Mouse (Mus musculus) retina, embryonic 14.5 days (tissue): ENCODE data around the gene Smap1.
A peak's percentile ranks its signal among the peaks of the same experiment; 100 is the strongest.

Experiments used
- DNase-seq: peaks from one replicate; pipeline ENCODE4 v3.0.0-alpha.2; 2015; ENCODE audit warnings: low spot score

The Smap1 gene

DNA sequence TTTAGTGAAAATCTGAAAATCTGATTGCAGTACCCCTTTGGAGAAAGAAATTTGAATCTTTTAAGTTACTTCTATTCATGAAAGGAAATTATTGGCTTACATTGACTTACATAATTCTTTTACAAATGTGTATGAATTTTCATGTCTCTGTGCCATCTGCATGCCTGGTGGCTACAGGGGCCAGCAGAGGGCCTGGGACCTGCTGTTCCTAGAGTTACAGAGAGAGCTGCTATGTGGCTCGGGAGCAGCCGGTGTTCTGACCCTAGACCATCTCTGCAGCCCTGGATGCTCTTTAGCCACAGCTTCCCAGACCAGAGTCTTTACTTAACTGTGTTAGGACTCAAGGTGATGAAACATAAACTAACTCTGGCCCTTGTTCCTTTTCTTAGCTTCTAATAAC lies 1.8 kb downstream of the Smap1 start:
- DNase-seq, result peak; percentile 50

DNA sequence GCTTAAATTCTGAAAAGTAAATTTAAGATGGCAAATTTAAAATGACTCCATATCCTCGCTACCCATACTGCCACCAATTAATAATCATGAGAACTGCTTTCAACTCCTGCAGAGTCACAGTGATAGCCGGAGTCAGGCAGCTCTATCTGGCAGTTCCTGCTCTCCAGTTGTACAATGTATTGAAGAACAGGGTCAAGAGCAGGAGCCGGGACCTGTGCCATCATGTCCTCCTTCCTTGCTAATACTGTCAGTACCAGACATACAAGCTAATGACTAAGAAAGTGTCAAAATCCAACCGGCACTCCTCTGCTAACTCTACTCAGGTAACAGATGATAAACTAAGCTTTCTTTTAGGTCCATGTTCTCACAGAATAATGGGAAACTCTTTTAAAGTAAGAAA lies 3.0 kb downstream of the Smap1 start:
- no peak for DNase-seq

DNA sequence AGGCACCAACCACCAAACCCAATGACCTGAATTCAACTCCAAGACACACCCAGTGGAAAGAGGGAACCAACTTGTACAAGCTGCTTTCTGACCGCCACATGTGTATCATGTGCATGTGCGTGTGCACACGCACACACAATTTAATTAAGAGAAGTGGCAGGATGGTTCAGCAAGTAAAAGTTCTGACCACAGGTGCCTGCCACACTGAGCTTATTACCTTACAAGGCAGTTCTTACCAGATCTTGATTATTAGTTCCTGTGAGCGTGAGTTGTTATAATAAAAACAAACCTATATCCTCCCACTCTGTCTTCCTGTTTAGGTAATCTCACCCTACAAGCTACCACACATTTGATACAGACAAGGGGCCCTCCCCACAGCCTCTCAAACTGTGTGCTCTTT lies 6.6 kb downstream of the Smap1 start:
- no peak for DNase-seq

DNA sequence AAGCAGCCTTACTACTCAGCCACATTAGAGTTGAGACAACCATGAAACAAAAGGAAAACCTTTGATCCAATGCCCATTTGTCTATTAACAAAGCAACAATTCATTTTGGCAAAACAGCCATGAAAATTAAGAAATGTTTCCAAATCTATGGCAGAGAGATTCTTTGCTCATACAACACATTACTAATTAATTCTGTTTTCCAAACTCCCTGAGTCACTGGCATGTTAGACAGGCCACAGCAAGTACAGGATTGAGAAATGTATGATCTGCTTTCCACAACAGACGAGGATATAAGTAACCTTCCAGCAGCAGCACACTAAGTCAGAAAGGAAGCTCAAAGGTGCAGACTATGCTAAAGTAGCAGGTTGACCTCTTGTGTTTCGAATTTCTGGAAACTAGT lies 9.1 kb downstream of the Smap1 start:
- DNase-seq, result no peak

DNA sequence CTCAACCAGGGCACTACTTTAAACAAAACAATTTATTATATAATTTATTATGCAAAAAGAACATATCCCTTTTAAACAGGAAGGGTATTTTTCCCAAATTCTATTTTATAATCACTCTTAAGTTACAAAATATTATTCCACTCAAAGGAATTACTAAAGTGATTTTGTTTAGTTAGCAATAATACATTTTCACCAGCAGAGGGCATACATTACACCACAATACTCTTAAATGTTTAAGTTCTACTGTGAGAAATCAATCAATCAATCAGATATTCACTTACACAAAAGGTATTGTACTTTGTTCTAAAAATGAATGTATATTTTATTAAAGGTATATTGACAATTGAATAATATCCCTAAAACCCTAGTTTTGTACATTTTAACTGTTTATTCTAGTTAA lies 16.0 kb downstream of the Smap1 start:
- DNase-seq, result peak; percentile 61

DNA sequence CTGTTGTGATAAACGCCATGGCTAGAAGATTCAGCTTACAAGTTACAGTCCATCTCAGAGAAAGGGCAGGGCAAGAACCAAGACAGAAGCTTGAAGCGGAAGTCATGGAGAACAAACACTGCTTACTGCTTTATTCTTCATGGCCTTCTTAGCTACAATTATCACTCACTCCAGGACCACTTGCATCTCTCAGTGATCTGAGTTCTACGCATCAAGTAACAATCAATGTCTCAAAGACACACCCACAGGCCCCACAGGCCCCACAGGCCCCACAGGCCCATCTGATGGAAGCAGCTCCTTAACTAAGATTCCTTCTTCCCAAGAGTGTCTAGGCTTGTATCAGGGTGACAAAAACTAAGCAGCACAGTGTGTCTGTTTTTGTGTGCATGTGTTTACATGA lies 18.8 kb downstream of the Smap1 start:
- DNase-seq, result no peak

DNA sequence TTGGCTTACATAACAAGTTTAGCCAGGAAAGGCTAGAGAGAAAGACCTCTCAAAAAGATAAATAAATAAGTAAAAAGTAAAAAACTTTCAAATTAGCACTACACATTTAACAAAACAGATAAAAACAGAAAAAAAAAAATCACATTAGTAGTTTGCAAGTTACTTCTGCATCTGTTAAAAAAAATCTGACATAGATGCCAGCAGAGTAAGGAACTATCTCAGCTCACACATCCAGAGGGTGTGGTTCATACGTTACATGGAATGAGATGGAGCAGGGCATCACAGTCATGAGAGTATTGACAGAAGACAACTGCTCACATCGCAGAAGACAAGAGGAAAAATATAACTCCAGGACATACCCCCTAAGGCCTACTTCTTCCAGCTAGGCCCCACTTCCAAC lies 19.4 kb downstream of the Smap1 start:
- DNase-seq, result no peak

DNA sequence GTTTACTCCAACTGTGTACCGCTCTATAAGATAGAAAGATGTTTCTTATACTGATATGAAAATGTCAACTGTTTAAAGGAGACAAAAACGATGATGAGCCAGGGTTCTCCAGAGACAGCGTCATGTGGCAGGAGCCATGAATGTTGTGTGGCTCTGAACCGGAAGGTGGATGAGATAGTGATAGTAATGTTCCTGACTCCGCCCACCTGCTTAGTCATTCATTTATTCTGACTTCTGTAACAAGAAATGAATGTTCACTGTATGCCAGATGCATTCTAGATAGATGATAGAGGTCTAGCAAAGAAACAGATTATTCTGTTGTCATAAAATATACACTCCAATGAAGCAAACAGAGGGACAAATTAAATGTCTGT lies 22.5 kb downstream of the Smap1 start:
- DNase-seq, result no peak

DNA sequence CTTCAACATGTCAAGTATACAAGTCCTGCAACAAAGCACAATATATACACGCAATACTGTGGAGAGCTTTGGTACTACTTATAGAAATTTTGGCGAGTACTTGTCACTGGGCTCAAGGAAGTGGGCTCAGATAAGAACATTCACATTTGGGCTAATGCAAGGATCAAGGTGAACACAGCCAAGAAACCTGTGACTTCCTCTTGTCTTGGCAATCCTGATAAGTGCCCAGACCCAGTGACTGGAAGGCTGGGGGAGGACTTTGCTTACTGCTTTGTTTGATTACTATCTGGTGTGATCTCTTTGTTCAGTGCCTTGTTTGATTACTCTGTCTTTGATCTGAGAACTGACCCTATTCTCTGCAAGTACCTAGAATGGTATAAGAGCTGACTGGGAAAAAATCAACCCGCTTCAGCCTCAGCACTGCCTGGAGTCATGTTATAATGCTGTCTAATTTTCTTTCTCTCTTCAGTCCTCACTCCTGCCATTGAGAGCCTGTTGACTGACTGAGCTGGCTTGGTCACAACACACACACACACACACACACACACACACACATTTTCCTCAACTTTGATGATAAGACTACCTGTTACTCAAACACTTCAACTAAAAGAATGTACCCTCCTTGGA lies 23.0 kb downstream of the Smap1 start:
- no peak for DNase-seq

DNA sequence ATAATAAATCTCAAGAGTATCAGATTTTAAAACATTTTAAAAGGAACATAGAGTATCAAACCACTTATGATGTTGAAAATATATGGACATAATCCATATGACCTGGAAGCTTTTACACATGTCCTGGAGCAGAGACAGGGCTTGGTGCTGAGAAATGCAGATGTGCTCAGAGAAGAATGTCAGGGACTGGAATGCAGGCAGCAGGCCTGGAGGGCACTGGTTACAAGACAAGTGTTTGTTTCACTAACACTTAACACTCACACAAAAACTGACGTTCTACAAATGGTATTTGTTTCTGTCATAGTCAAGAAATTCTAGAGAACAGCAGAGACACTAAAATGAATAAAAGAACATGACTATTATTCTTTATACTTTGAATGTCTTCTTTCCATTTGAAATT lies 30.0 kb downstream of the Smap1 start:
- DNase-seq, result no peak

DNA sequence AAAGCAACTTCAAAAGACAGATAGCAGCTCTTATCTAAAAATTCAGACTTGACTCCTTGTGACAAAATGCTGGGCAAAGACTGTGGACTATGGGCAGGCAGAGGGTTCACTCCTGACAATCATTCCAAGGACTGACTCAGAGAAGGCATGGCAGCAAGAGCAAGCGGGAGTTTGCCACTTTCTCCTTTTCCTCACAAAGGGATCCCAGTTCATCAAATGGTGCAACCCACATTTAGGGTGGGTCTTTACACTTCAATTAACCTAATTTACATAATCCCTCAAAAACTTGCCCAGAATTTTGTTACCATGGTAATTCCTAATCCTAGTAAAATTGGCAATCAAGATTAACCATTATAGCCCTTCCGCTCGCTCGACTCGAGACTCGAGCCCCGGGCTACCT lies 37.2 kb downstream of the Smap1 start:
- no peak for DNase-seq

DNA sequence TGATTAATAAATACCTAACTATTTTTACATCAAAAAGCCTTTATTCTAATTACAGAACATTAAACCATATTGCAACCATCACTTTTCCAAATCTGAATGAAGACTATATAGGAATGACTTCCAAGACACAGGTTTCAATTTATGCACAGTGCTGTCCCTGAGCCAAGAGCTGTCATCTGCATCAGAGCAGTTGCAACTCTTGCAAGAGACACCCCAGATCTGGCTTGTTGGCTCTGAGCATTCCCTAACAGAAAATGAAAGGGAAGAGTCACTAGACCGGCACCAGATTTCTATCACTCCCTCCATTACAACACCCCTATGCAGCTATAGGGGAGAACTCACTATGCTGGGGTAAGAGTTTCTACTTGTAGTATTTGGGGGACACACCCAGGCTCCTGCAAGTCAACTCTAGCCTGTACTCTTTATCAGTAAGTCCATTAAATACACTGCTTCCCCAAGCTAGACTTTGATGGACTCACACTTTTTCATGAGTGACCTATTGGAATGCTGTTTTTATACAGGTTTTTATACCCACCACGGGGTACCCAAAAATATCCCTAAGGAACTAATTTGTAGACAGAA lies 37.9 kb downstream of the Smap1 start:
- no peak for DNase-seq

DNA sequence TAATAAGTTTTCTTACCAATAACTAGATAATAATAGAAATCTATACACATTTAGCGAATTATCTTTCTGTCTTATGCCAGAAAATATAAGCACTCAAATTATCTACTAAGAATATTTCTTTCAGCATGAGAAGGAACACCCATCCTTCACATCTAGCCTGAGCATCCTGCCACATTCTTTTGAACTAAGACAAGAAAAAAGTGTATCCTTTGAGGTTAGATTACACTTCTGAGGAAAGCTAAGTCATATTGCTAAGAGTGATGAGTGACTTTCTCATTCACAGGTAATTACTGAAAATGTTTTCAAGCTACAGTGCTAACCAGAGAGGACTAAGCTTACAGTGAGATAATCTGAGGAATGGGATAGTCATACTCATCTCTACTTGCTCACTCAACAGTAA lies 39.4 kb downstream of the Smap1 start:
- DNase-seq, result no peak

DNA sequence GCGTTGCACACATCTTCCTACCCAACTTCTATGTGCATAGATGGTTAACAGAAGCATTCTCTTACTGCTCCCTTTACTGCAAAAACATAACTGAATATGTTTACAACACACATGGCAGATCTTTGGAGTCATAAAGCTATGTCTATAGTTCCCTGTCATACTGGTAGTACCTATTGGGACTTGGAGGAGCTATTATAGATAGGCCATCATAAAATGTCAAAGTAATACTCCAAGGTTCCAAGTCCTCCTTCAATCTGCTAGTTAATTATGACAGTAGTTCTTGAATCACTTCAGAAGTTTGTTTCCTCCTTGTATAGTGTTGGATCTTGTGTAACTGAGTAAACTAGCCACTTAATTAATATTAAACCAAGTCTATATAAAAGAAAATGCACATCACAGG lies 49.9 kb downstream of the Smap1 start:
- DNase-seq, result no peak

DNA sequence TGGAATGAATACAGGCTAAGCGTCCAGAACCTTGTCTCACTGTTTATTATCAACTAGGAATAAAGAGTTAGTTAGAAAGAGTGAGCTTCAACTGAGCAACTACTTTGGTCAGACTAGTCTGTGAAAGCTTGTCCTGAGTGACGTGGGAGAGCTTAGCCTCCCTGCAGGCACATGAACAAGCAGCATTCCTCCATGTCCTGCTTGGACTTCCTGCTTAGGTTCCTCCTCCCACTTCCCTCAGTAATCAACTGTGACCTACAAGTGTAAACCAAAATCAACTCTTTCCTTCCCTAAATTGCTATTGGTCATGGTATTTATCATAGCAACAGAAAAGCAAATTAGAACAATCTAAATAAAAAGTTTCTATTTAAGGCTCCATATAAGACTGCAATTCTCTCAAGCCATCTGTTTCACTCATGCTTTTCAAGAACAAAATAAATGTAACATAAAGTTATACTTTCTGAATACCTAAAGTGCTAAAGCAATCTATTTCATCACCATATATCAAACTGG lies 54.7 kb downstream of the Smap1 start:
- DNase-seq, result no peak

DNA sequence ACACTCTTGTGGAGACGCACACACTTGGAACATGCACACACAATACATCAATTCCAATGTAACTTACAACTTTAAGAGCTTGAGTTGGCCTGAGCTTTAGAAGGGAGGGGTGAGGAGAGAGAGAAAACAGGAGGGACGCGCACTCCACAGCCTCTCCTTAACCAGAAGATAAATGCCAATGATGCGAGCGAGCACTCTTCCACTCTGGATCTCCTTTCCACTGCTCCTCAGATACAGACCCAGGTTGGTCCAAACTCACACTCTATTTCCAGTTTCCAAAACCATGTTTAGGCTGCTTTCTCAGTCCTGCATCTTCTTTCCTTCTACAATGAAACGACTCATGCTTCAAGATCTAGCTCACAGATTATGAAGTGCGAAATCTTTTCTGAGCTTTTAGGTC lies 56.6 kb downstream of the Smap1 start:
- no peak for DNase-seq

DNA sequence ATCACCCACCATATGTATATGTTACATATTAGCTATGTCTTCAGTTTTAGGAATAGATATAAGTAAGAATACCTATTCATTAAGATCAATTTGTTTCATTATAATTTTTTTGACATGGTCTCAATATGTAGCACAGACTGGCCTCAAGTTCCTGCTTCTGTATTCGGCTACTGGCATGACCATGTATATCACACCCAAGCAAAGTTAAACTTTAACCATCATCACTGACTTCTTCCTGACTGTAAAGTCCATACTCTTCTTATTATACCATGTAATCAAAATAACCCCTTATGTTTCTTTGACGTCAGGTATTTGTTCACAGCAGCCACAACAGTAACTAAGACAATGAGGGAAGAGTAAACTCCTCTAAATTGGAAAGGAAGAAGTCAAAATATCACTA lies 61.2 kb downstream of the Smap1 start:
- no peak for DNase-seq

DNA sequence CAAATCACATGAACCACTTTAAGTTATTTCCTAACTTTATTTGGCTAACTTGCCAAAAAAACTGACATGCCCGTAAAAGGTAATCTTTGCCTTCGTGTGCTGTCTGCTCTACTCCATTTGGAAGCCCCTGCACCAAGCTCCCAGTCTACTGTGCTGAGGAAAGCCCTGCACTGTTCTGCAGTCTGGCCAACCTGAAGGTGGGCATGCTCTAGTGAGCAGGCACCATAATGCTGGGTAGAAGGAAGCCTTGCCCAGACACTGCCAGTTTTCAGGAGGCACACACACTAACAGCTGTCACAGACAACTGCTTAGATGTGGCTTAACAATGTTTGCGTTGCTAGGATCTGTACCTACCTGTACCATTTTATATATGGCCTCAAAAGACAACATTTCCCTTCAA lies 66.5 kb downstream of the Smap1 start:
- DNase-seq, result no peak

DNA sequence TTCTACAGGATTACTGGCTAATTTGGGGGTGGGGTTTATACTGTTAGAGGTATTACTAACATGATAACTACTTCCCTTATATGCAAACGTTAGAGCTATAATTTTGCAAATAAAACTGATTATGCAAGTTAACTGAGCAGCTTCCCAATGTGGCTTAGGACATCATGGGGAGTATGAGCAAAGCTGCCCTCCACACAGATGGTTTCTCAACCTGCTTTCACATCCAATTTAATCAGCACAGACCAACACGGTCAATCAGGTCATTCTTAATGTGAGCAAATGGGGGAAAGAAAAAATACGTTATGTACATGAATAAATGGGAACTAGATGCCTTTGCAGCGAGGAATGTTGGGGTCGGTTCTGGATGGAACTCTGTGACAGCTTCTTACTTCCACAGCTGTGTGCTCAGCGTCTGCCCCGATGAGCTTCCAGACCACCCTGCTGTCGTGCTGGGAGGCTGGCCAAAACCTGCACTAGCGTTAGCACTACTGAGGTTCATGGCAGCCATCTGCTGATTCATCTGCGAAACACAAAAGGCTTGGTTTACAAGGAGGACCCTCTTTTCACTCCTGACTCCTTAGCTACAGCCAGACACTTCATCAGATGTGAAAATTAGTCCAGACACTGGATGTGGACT lies 76.0 kb downstream of the Smap1 start:
- DNase-seq, result peak; percentile 67

DNA sequence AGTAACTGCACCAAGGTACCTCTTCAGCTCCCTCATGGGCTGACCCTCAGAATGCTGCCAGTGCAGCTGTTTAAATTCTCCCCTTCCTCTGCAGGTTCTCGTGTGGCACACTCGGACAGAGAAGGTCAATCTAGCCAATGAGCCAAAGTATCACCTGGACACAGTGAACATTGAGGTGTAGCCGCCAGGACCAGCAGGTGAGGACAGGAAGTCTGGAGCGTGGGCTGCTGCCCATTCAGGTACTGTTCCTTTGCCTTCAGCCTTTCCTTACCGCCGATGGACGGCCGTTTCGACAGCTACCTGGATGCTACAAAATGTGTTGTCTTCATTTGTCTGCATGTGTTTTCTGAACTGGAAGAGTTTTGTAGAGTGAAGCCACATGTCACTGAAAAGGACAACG lies 77.1 kb downstream of the Smap1 start:
- no peak for DNase-seq

DNA sequence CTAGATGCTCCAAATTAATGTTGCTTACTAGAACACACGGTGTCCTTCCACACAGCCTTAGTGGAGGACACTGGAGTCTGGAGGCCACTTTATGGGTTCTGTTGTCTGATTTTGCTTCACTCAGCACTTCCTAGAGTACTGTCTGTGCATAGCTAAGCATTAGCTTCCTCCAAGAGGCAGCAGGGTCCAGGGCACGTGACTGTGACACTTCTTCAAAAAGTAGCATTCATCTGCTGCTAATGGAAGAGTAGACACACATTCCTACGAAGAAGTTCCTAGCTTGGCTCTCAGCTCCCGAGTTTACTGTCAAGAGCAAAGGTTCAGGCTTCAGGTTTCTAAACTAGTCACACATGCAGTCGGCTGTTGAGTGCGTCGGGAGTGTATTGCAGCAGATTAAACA lies 78.3 kb downstream of the Smap1 start:
- no peak for DNase-seq

DNA sequence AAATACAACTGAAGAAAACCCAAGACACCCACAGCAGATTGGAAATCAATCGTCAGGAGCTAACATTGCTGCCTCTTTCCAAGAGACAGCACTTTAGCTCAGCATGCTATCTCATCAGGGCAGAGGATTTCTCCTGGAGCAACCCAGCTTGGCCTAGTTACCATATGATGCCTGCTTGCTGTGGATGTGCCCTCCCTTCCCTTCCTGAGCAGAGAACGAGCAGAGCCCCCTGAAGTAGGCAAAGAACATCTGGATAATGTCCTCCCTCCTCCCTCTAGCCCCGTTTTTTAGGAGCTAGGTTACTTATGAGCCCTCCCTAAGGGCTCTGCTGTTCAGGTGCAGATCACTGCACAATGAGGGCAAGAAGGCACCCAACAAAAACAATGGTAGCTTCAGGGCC lies 79.5 kb downstream of the Smap1 start:
- no peak for DNase-seq

DNA sequence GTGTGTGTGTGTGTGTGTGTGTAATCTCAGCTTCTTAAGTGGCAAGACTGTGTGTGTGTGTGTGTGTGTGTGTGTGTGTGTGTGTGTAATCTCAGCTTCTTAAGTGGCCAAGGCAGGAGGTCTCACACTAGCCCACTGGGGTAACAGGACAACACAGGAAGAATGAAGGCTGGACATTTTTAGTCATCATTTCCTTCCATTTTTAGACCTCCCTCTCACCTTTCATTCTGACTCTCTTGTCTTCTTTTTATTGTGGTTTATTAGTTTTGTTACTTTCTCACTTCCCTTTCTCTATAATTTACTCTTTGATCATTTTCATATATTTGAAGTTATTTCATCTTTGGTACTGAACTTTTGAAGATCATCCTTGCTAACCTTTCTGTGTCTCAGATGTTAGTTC lies 81.2 kb downstream of the Smap1 start:
- no peak for DNase-seq

DNA sequence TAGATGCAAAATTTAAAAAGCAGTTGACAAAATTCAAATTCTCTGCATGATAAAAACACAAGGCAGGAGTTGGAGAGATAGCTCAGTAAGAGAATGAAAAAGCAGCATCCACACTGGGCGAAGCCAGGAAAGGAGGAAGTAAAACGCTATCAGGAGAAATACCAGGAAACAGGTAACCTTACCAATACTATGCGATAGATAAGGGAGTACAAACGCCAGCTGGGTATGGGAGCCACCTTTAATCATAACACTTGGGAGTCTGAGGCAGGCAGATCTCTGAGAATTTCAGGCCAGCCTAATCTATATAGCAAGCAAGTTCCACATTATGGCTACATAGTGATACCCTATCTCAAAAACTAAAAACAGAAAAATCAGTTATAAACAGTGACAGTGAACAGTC lies 85.5 kb downstream of the Smap1 start:
- DNase-seq, result no peak
